Mouse (Mus musculus) layer of hippocampus, adult 2 months (tissue): Measurements from ENCODE around the gene Vsx2. TPM values are rescaled to one million over a fixed set of nuclear protein-coding genes. Genes with fewer than 3 reads are reported as not detected.
"Not testable (repeated sequence)": the region's sequence is repeated elsewhere in the genome, so short reads cannot be mapped to it uniquely, and the experiment has no call there.

Experiments used
- DNase-seq, 2 experiments: peaks; one replicate each; pipeline ENCODE4 v3.0.0; 2022; ENCODE audit warnings: low spot score in 2 of 2
- H3K27ac ChIP-seq: fragments of 200-600 bp; 2 replicates; pipeline ENCODE4 v1.8.1; 2022
- H3K4me3 ChIP-seq: fragments of 200-600 bp; 2 replicates; pipeline ENCODE4 v1.8.1; 2022; ENCODE audit warnings: mild to moderate bottlenecking
- CTCF ChIP-seq: fragments of 200-600 bp; conservative IDR thresholded peaks from 2 replicates; pipeline ENCODE4 v1.8.1; 2022; ENCODE audit warnings: antibody characterized with exemption, mild to moderate bottlenecking, moderate library complexity
- long read RNA-seq, 2 experiments: library from polyadenylated mRNA; stranded (forward); transcript quantifications; one replicate each; pipeline ENCODE4 v2.0.0; 2021; ENCODE audit warnings: borderline mapping rate in 2 of 2
- total RNA-seq, 2 experiments: library from RNA; stranded (reverse); gene quantifications; 2 replicates each; pipeline ENCODE4 v1.2.3; 2021

Vsx2 gene
- under 1 TPM; 0.27 to 0.28 TPM for total RNA-seq
- long read RNA-seq, experiment 1: 0 reads
- long read RNA-seq, experiment 2: 0 reads

DNA sequence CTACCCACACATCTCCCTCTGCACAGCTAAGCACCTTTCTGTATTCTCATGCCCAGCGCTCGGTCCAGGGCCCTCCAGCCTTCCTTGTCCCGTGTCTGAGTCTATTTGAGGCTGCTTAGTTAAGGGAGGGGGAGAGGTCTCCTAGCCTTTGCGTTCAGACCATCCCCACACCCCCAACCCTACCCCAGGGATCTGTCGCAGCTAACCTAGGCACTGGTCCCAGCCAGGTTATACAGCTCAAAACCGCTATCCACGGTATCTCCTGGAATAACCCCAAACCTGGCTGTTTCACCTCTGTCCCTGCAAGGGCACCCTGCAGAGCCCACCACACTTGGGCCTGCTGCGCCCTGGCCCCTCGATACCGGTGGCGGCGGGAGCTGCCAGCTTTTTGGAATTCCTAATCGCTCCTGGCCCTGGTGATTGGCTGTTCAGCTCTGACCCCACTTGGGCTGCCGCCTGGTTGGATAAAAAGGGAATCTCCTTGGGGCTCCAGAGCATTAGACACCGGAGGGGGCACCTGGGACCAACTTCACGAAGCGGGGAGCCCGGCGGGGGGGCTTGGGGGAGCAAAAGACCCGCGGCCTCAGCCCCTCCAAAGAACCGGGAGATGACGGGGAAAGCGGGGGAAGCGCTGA is at the start of gene Vsx2:
Gene Vsx2, plus strand, starts transcription at position 427 of the 635 bp plus-strand sequence.
- no peak within 1 kb of the TSS for H3K27ac ChIP-seq
- no peak for TF ChIP-seq CTCF
- no peak within 1 kb of the TSS for H3K4me3 ChIP-seq
- DNase-seq: no peak

DNA sequence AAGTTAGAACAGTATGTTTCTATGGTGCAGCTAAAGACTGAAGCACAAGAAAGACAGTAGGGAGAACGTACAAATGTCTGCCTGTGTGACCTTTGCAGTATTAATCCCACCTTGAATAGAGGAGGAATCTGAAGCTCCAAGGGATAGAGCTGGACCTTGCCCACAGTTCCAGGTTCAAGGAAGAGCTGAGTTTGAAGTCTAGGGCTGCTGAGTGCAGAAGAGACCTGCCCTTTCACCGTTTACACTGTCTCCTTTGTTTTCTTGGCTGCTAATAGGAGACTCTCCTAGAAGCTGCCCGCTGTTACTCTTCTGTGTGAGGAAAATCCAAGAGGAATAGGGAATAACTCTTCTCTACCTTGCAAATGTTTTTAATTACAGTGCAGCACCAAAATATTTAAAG is 45.8 kb upstream of the Vsx2 start:
- no peak for DNase-seq
- no peak for TF ChIP-seq CTCF

DNA sequence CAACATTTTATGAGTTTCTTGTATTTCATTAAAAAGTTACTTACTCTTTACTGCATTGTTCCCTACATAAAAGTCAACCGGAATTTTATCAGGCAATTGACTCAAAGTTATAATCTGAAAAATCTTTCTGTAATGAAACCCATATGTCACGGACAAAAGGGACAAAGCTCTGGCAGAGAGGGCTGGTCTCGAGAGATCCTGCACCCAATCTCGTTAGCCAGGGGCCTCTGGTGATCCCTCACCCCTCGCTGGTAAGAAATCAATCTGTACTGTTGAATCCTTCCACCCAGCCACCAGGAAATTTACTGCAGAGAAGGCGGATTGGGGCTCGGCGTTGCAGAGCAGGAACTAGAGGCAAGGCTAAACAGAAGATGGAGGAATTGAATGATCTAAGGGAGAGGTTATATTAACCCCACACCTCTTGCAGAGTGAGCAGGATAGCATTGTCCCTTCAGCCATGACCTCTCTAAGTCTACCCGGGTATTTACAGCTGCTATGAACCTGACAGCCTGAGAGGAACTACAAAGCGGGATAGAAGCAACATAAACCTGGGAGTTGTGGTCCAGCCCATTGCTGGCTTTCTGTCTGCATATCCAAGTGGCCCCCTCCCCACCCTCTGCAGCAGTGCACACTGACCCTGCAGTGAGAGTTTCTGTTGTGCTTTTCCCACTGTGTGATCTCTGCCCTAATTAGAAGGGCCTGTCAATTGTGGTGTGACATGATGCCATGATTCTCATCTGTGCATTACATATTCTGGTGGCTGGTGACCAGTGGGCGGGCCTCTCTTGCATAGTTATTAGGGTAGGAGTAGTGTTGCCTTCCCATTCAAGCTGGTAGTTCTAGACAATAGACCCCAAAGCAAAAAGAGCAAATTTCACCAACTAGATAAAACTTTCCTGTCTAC is 45.2 kb upstream of the Vsx2 start:
- DNase-seq: no peak
- TF ChIP-seq CTCF: no peak
- no peak overlapping the region for H3K27ac ChIP-seq
- H3K4me3 ChIP-seq: no peak overlapping the region

More for the DNA sequence above, 45.8 kb upstream of the Vsx2 start:
- Histone ChIP-seq H3K27ac (no peak overlapping the region), H3K4me3 (no peak overlapping the region)

DNA sequence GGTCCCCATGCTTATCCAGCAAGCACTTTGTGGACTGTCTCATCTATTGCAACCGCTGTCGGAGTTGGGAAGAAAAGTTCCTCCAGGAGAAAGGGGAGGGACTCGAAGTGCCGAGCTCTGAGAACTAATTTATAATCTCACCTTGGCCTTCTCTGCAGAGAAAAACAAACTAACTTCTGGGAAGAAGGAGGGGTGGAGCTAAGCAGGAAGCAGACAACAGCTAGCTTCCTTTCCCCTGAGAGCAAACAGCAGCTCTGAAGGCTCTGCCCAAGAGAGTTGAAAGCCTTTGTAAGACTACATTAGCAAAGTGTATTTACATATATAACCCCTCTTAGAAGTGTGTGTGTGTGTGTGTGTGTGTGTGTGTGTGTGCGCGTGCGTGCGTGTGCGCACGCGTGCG is 44.1 kb upstream of the Vsx2 start:
- Histone ChIP-seq H3K4me3 (no peak overlapping the region), H3K27ac (no peak overlapping the region)
- DNase-seq: no peak
- TF ChIP-seq CTCF: no peak

DNA sequence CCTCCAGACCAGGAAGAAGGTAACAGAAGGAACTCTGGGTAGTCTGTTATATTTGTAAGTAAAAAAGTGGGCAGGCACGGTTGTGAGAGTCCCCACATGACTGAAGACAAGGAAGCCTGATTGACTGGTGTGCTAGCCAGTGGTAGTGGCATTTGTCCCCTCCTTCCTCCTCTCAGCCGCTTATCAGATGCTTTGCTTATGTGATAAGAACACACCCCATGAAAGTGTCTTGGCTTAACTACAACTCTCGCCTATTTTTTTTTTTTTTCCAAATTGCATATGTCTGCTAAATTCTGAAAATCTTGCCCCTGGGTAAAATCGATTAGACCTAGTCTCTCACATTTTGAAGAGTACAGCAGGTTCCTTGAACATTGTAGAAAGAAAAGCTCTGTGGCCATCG is 39.1 kb upstream of the Vsx2 start:
- Histone ChIP-seq H3K4me3 (no peak overlapping the region), H3K27ac (no peak overlapping the region)
- DNase-seq: no peak
- no peak for TF ChIP-seq CTCF

DNA sequence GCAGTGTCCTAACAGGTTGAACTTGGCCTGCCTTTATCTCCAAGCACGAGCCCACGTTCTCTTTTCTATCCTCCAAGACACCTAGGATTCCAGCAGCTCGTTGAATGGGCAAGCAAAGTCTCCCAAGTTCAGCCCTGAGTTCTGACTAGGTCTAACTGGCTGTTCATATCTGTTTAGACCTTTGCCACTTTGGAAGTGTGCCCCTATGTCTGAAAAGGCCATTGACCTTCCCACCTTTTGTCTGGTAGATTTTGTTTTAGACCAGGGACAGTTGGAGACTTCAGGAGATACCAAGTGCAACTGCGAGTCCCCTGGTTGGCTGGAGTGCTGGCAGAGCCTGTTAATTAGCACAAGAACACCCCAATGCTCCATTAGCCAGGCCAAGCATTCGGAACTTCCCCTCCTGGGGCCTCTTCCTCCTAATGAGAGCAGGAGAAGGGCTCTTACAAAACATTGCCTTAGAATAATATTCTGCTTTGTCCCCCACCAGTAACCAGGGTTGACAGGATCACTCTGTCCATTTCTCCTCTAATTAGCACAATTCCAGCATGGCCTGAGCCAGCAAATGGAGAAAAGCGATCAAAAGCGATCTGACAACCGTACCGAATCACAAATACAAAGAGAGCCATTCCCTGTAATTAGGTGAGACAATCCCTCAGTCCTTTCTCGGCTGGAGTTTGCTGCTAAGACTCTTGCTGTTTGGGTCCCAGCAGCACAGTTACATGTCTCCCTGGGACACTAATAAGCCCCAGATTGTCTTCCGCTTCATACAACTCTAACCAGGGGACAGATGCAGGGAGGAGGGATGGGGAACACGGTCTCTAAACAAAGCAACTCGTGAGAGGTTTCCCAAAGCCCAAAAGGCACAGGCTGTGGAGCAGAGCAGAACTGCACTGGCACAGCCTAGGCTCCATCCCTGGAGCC is 37.4 kb upstream of the Vsx2 start:
- TF ChIP-seq CTCF: no peak
- peak overlapping the region; percentile 82 for H3K27ac ChIP-seq
- DNase-seq: peak; percentile 47 to 49
- no peak overlapping the region for H3K4me3 ChIP-seq

DNA sequence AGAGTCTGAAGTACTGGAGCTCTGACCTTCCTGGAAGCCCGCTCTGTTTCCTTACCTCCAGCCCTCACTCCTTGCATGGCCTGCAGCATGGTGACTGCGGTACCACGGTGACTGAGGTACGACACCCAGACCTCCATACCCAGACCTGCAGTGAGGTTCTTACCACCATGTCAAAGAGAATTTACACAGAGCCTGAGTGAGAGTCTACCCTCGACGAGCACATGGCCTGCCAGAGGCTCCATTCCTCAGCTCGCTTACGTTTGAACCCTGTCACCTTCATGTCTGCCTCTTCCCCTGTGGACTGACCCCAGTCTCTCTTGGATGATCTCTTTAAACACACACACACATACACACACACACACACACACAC is 36.7 kb upstream of the Vsx2 start:
- Histone ChIP-seq H3K27ac (peak overlapping the region; percentile 82), H3K4me3 (no peak overlapping the region)
- DNase-seq: no peak
- TF ChIP-seq CTCF: no peak

DNA sequence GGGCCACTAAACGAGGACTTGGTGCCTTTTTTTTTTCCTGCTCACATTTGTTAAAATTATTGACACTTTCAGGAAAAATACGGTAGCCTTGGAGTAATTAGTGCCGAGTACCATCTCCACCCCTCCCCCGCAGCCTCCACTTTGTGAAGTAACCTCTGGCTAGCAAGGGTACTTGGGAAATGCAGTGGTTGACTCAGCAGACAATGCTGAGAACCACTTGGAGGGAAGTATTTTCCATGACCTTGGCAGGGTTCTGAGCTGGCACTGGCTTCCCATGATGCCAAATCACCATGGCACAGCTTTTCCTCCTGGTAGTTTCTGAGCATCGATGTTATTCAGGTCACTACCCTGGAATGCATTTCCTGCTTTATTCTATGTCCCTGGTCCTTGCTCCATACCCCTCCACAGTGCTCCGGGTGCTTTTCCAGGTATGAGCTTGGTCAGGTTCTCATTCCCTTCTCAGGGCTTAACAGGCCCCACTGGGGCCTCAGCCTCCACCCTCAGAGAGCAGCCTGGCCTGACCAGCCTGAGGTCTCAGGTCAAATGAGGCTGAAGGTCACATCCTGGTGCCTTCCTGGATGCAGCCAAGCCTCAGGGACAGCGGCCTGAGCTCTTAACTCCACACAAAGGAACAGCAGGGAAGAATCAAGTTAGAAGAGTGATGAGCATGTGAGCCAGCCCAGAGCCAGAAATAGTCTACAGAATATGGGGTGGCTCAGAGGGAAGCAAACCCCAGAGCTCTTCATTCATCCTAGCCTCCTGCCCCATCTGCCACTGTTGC is 35.7 kb upstream of the Vsx2 start:
- no peak for TF ChIP-seq CTCF
- Histone ChIP-seq H3K27ac (no peak overlapping the region), H3K4me3 (no peak overlapping the region)
- DNase-seq: no peak

DNA sequence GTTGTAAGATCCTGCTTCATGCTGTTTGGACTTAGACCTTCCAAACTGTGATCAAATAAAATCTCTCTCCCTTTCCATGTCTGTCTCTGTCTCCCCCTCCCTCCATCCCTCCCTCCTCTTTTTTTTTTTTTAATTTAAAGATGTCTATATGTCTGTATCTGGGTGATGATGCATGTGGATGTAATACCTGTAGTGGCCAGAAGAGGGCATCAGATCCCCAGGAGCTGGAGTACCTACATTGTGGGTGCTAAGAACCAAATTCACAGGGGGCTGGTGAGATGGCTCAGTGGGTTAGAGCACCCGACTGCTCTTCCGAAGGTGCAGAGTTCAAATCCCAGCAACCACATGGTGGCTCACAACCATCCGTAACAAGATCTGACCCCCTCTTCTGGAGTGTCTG is 30.0 kb upstream of the Vsx2 start:
- H3K27ac ChIP-seq, DNase-seq, H3K4me3 ChIP-seq: not testable (repeated sequence)
- peak; percentile 65 for TF ChIP-seq CTCF

DNA sequence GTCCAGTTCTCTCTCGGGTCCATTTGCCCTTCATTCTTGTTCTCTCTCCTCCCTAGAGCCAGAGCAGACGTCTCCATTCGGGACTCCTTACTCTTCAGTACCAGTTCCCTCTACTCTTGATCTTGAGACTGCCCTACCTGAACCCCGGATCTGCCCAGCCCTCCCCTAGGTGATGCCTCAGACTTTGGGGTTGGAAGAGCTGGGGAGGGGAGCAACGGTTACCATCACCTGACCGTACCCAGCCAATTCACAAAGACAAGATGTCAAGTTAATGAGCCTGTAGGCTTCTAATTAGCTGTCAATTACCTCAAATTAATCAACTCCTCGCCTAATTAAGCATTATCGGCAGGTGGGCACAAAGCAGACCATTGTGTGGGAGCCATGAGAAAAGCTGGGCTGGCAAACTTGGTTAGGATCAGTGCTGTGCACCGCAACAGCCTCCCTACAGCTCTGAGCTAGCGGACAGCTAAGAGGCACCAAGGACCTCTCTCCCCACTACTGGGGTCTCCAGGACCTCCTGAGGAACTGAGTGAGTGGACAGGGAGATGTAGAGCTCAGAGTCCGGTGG is 28.1 kb upstream of the Vsx2 start:
- DNase-seq: no peak
- TF ChIP-seq CTCF: no peak
- H3K27ac ChIP-seq: no peak overlapping the region
- no peak overlapping the region for H3K4me3 ChIP-seq

DNA sequence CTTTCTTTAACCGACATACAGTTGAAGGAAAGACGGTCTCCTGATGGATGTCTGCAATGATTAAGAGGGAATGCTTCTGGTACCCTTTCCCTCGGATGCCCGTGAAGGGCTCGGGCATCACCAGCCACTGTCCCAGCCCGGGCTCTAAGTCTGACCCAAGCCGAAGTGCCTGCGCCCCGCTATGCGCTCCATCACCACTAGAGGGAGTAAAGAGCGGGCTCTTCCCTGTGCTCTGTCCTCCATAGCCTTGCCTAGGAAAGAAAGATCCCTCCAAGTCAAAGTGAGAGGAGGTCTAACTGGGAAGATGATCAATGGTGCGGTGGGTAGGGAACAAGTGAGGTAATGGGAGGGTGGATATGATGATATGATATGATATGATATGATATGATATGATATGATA is 23.5 kb upstream of the Vsx2 start:
- no peak overlapping the region for H3K4me3 ChIP-seq
- TF ChIP-seq CTCF: peak; percentile 99
- peak in 1 of 2 experiments; percentile 70 for DNase-seq
- H3K27ac ChIP-seq: no peak overlapping the region
